Mouse (Mus musculus): ENCODE data around the gene Coq7.

Coq7 gene

DNA sequence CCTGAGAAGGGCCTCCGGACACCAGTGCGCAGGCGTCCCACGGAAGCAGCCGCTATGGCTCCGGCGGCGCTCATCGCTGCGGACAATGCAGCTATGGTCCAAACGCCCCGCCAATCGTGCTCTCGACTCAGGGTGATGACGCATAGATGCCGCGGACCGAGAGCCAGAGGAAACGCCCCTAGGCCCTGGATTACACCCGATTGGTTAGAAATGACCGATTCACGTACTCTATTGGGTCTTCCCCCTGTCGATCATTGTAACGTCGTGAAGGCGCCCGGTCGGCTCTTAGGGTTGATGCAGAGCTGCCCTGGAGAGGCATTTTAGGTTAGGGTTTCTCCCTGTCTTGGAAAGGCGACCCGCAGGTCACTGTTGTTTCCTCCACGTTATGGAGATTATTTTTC is at the start of gene Coq7:
Coq7 (minus strand) TSS at position 179 of the 401 bp plus-strand sequence.
- DNase-seq (ENCODE audit: low read depth): peak; percentile 100

DNA sequence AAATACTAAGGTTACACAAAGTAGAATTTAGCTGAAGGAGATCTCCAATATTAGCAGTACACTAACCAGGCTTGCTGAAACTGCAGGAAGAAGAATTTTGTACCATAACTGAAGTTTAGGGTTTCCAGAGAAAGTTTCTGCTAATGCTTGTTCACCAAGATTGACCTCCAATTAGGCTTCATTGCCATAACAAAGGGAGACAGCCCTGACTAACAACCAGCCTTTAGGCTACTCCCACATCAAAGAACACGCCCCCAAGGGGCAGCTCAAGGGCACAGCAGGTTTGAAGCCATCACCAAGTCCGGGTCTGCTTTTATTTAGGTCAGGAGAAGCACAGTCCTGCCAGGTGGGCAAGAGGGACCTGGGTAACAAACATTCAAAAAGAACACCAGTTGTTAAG is 46.8 kb upstream of the Coq7 start:
- DNase-seq (ENCODE audit: low read depth): no peak

DNA sequence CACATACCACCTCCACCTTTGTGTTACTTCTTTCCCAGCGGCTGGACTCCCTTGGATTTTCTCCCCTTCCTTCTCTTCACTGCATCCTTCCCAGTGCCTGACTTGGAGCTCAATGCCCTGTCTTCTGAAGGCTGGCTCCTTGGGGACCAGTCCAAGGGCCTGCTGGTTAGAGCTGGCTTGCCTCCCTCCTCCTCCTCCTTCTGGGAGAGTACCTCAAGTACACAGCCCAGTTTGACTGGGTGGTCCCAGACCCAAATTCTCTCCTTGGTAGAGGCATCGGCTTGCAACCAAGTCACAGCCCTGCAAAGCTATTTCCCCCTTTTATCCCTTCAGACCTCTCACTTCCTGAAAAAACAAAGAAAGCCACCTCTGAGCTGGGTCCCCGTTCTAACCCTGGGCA is 45.1 kb upstream of the Coq7 start:
- no peak for DNase-seq (ENCODE audit: low read depth)

DNA sequence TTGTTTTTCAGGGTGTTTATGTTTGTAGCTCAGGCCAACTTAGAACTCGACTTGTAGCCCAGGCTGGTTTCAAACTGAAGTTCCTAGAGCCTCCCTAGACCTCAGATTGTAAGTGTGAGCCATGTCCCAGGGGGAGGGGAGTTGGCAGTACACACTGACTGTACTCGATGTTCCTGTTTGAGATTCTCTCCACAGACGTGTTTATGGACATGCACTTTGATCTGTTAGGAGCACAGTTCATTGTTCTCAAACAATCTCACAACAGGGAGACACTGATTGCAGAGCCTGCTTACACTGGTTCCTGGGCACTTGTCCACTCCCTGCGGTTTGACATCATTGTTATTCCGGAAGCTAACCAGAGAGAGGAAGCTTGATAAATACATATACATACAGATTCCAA is 38.9 kb upstream of the Coq7 start:
- DNase-seq (ENCODE audit: low read depth): no peak

DNA sequence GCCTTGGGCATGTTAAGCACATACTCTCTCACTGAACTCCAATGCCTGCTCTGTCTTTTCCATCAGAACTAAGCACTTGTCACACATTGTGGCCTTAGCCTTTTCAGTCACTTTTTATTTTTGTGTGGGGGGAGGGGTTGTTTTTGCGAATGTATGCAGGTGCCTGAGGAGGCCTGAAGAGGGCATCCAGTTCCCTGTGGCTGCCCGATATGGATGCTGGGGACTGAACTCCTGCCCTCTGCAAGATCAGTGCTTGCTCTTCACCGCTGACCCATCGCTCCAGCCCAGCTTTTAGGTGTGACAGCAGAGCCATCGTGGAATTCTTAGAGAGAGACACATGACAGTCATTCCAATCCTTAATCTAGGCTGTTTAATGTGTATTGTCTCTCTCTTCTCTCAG is 38.2 kb upstream of the Coq7 start:
- DNase-seq (ENCODE audit: low read depth): no peak

DNA sequence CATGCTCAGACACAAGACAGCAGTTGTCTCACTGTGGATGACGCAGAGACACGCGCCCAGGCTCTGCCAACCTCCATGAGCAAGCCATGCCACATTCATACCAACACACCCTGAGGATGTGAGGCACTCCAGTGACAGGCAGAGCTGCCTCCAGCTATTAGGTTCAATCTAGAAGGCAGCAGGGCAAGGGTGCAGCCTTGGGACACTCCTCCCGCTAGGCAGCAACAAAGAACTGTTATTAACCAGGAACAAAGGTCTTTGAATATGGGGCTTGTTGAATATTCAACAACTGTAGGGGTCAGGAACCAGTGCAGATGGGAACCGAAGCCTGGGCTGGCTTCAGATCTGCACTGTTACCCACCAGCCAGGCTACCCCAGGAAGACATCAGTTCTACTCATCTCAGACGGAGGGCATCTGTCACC is 36.0 kb upstream of the Coq7 start:
- no peak for DNase-seq (ENCODE audit: low read depth)

DNA sequence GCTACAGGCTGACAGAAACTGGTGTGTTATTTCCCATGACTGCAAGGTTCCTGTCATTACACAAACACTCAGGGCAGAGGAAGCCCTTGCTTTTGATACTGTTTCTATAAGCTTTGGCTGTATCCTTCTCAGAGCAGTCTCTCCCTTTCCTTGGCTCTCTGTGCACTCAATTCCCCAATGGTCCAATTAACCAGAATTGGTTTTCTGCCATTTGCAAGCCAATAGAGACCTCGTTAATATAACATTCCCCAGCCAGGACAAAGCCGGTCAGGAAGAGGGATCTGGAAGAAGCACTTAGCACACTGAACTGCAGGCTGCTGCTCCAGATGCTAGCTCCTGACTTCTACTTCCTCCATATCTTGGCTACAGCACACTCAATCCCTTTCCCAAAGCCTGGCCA is 21.1 kb upstream of the Coq7 start:
- DNase-seq (ENCODE audit: low read depth): no peak

DNA sequence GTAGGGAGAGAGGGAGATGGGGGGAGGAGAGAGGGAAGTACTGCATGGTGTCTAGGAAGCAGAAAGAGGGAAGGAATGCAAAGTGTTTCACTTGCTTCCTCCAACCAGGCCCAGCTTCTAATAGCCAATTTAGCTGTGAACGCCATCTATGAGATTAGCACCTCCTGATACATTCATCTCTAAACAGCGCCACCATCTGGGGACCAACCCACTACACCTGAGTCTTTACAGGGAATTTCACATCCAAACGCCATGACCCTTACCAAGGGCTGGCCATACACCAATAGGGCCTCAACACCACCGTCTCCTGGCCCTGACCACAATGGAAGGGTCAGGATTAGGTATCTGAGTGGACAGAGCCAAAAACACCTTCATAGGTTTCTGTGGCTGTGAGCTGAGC is 20.7 kb upstream of the Coq7 start:
- no peak for DNase-seq (ENCODE audit: low read depth)

DNA sequence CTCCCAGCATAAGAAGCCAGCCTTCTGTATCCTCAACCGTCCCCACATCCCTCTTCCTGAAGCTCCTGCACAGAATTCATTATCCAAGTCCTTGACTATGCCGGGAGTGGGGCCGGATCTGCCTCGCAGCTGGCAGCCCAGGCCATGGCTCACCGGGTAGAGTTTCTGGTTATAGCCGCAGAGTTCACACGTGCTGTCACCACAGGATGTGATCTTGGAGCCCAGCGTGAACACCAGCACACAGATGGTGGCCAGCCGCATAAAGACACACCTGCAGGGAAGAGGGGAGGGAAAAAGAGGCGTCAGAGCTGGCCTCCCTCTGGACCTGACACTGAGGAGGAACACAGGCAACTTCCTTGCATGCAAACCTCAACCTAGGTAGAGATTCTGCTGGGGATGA is 14.3 kb upstream of the Coq7 start:
- DNase-seq (ENCODE audit: low read depth): no peak

DNA sequence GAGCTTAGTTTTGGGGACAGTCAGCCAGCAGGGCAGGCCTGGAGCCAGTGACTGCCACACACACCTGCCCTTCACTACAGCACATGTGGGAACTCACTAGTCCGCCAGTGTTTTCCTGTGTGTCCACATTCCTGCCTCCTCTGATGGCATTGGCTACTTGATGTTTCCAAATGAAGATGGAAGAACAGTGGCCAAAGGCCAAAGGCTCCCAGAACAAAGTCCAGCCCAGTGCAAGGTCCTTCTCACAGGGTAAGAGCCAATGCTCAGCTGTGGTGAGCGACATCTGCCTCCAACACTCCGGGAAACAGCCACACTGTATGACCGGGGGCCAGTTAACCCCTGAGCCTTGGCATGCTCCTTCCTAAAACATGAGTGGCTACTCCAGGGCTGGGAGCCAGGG is 11.0 kb upstream of the Coq7 start:
- no peak for DNase-seq (ENCODE audit: low read depth)

DNA sequence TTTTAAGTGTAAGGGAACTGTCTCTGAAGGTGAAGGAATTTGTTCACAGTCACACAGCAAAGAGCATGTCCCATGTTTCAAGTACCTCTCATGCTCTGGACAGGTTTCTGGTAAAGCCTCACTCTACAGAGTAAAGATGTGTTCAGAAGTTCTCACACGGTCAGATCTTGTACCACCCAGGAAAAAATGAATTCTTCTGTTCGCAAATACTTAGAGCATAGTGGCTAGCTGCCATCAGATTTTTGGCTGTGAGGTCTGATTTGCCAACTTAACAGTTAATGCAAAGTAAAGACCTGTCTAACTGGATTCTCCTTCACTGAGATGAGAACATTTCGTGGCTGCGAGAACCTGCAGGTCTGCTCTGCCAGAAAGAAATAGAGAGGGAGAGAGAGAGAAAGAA is 1.9 kb upstream of the Coq7 start:
- no peak for DNase-seq (ENCODE audit: low read depth)

DNA sequence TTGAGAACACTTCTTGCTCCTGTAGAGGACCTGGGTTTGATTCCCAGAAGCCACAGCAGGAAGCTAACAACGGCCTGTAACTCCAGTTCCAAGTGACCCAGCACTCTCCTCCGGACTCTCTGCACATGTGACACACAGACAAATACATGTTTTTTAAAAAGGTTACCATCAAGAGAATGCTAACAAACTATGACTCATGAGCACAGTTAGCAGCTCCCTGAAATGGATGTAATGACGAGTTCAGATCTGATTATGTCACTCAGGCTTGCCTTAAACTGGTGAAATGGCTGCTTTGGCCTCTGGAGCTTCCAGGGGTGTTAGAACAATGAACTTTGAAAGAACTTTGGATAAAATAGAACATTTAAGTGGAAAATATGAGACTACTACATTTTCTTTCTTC is 1.2 kb upstream of the Coq7 start:
- DNase-seq (ENCODE audit: low read depth): peak; percentile 24

DNA sequence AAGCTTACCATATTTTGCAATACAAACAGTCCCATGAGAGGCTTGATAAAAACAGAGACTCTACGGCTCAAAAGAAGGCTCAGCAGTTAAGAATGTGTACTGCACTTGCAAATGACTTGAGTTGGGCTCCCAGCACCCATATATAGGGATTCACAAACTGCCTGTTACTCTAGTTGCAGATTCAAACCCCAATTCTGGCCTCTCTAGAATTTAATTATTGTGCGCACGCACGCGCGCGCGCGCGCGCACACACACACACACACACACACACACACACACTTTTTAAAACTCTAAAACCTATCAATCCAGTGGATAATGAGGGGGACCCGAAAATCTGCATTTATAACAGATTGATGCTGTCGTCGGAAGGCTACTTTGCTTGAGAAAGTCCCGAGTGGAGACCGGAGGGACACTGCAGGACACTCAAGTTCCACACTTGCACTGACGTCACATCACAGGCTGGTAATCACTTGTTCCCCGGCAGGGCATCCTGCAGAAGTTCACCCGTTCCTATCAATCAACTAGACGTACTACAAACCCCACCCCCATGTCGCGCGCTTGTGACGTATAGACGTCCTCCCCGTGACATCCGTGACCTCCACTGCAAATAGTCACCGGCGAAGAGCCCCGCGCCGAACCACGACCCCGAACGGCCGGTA is 508 bp downstream of the Coq7 start:
- peak; percentile 99 for DNase-seq (ENCODE audit: low read depth)

DNA sequence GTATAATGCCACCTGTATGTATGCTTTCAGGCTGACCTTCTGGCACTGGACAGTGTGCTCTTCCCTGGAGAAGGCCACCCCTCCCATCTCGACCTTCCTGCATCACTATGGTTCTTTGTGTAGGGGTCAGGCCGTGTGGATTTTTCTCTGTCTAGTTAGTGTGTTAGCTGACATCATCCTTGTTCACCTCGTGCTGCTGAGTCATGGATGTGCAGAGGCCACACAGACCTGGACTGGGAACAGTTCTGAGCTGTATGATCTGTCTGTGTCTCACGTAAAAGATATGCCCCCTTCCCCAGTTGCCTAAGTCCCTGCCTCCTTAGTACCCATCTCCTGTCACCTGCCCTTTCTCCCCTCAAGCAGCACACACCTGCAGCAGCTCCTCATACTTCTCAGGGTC is 6.2 kb downstream of the Coq7 start:
- no peak for DNase-seq (ENCODE audit: low read depth)

DNA sequence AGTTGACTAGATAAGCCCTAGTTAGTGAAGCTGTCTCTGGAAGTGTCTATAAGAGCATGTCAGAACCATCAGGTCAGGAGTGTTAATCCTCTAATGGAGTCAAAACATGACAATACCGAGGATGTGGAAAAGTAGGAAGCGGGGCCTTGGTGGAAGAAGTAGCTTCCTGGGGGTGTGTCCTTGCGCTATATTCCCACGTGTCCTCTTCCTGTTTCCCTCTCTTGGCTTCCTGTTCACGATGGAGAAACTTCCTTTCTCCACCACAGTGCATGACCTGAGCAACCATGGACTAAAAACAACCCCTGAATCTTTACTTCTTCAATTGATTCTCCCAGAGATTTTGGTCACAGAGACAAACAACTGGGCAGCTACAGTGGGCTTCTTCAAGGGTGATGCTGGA is 11.1 kb downstream of the Coq7 start:
- no peak for DNase-seq (ENCODE audit: low read depth)

DNA sequence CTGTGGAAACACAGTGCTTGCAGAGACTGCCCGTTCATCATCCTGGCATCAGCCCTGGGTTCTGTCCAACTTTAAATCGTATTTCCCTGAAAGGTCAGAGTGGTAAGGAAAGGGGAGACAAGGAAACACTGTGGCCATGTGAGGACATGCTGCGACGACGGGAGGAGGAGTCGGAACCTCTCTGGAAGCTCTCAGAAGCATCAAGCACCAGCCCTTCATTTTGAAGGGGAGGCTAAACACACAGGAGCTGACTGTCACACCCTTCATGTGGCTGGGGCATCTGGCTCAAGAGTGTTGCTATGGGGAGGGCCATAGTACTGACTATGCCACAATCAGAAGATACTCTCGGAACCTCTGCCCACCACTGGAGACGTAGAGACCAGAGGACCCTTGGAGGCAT is 13.5 kb downstream of the Coq7 start:
- DNase-seq (ENCODE audit: low read depth): no peak

DNA sequence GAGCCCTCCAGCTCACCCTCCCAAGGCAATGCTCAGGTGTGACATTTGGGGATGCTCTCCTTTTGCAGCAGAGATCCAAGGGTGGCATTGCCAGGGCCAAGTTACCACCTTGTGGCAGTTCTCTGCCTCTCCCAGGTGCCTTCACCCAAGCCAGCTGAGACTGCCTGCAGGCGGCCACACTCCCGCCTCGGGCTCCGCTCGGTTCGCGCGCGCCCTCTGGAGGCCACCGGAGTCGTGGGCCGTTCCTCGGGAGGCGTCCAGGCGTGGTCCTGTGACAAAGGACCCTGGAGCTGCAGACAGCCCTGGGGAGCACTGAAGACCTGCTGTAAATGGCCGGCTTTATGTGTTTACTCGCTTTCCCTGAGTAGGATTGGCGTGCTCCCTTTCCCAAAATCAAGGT is 14.5 kb downstream of the Coq7 start:
- DNase-seq (ENCODE audit: low read depth): peak; percentile 80

DNA sequence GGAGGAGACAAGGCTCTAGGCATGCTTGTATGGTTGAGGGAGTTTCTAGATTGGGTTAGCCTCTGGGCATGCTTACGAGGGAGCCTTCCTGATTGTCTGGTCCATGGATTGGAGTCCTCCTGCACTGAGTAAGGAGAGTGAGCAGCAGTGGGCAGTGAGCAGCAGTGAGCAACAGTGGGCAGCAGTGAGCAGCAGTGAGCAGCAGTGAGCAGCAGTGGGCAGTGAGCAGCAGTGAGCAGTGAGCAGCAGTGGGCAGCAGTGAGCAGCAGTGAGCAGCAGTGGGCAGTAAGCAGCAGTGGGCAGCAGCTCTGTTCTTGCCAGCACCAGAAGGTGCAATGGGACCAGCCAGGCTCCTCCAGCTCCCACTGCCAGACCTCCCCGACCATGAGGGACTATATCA is 15.3 kb downstream of the Coq7 start:
- no peak for DNase-seq (ENCODE audit: low read depth)

DNA sequence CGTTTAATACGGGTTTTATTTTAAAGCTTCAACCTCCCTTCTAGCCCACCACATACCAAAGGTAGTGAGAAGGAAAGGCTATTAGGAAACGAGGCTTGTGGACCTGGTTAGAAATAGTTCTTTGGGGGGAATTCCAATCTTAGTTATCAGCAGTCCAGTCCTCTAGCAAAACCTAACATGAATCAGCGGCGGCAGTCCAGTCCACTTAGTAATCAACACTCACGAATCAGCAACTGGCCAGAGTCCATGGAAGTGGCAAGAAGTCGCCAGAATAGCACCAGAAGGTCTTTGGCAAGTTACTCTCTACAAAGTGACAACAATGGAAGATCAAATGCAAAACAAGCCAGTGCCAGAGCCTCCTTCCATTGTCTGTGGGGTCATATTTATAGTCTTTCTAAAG is 24.6 kb downstream of the Coq7 start:
- DNase-seq (ENCODE audit: low read depth): no peak

DNA sequence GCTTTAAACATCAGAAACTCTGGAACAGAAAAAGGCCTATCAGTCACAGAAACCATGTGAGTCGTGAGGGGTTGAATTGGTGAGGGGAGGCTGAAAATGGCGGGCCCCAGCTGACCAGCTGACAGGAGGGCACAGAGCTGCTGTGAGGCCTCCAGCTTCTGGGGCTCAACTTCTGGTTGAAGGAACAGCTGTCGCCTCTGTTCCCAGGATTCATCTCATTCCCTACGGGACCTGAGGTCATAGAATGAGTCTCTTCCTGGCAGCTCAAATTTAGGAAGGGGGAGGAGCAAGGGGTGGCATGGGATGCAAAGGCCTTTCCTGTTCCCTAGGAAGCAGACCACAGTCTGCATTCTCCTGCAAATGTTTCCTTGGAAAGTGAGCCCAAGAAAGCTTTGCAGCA is 29.3 kb downstream of the Coq7 start:
- no peak for DNase-seq (ENCODE audit: low read depth)

DNA sequence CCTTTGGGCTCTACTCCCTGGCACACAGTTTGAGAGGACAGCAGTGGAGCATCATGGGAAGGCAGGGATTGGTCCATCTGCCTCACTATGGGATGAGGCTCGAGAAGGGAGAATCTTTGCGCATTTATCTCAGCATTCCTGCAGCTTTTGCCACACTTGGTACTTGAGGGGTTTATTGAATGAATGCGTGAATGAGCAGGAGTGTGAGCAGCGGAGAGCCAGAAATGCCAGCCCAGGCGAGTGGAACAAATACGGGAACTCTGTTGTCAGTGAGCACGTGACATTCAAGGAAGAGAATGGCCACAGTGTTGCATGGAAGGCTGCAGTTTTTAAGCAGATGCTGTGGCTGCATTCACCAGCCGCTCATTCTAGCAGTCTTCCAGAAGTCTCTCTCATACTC is 30.8 kb downstream of the Coq7 start:
- DNase-seq (ENCODE audit: low read depth): no peak

DNA sequence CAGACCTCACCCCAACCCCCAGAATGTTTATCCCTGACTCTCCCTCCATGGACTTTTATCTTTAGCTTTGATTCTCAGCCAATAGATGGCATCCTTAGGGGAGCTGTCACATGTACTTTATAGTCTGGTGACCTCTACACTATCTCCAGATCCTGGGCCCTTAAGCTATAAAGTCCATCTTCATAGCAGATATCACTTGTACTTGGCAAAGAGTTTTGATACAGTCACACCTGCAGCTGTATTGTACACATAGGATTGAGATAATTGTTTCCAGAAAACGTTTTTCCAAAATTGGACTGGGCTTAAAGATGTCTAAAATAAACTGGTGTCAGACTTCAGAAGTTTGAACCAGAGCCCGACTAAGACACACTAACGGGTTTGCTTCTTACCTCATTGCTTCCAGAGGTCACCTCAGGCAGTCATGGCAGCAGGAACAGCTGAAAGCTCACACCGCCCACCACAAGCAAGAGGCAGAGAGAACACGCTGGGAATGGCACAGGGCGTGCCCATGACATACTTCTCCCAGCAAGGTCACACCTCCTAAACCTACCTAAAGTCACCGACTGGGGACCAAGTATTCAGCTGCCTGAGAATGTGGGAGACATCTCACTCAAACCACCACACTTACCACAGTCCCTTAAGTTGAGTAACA is 33.2 kb downstream of the Coq7 start:
- DNase-seq (ENCODE audit: low read depth): no peak

DNA sequence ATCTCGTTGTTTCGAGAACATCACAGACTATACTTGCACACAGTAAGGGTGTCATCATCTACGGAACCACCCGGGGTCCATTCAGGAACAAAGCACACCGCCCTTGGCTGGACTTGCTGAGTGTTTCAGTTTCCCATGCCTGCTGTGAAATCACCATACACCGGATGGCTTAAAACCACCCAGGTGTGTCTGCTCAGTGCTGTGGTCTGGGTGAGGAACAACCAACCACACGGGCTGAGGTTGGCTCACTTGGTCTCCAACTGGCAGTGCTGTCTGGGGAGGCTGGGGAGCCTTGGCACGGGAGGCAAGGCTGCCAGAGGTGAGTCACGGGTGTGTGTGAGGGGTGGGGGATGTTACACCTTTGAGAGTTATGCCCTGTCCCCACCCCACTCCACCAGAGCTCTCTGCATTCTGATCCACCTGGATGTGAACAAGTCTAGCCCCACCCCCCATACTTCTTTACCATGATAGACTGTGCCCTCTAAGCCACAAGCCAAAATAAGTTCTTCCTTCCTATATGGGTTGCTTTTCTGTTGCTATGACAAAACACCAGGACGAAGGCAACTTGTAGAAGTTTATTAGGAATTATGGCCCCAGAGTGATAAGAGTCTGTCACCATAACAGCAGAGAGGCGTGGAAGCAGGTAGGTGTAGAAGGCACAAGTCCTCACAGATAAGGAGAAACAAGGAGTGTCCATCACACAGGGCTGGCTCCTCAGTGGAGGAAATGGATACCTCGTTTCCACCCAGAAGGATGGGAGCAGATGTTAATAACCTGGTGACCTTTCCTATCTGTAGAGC is 34.0 kb downstream of the Coq7 start:
- no peak for DNase-seq (ENCODE audit: low read depth)

All from naive thymus-derived CD4-positive, alpha-beta T cell, adult 2 months (primary cell).